Mouse (Mus musculus) adrenal gland, adult 8-10 months (tissue): ENCODE data around the gene Atp6v1g1. TPM values are rescaled to one million over a fixed set of nuclear protein-coding genes. Genes with fewer than 3 reads are reported as not detected.

Experiments
- DNase-seq: peaks from one replicate; pipeline ENCODE4 v3.0.0; 2022
- total RNA-seq, 4 experiments: library from RNA; stranded (reverse); gene quantifications; 2 replicates each; pipeline ENCODE4 v1.2.4; 2022

Gene Atp6v1g1
- total RNA-seq, 4 experiments from 2014 or later, result 191 to 202 (median 194) TPM

GRCm38 (mm10) chr4:63582580-63582979 lies 38.0 kb downstream of the Atp6v1g1 start:
- no peak for DNase-seq

DNA sequence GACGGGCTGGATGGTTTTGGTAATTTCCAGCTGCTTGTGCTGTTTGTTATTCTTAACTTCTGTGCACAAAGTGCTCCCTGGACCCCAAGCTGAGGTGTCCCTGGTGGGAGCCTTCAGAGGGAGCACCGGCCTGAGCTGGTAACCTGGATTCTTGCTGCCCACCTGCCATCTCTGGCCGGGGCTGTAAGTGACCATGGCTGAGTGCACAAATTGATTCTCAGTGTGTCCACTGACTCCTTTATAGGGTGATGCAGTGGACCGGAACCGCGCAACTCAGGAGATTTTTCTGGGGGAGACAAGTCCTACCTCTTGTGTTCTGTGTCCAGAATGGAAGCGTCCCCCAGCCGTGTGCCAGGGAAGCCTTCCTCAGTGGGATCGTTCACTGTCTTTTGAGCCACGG lies 40.6 kb downstream of the Atp6v1g1 start:
- no peak for DNase-seq

GRCm38 (mm10) chr4:63586240-63586639 lies 41.7 kb downstream of the Atp6v1g1 start:
- DNase-seq, result no peak

GRCm38 (mm10) chr4:63589987-63590386 lies 45.4 kb downstream of the Atp6v1g1 start:
- no peak for DNase-seq

- no peak for DNase-seq
These were observed 46.0 kb downstream of the Atp6v1g1 start for GRCm38 (mm10) chr4:63590538-63590937.

DNA sequence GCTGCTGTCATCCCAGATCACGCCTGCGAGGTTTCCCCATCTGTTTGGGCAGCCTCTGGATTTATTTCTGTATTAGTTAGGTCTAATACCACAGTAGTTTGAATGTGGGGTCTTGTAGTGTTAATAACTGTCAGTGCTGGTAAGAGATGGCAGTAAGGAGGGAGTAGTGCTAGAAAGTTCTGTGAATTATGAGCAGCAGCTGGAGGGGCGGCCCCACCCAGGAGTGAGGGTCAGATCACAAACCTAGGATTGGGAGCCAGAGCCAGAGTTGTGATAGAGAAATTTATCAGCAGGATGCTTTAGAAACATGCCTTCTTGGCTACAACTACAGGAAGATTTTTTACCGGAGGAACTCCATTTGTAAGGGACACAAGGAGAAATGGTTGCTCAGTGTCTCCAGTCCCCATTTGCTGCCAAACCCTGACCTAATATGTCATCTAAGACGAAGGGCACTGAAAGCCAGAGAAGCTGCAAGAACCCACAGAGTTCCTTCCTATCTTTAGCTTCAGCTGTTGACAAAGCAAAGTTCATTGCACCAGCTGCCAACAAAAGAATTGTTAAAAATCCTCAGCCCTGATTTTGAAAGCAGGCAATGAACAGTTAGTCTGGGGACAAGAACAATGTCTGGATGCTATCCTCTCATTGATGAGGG lies 50.0 kb downstream of the Atp6v1g1 start:
- DNase-seq, result no peak

GRCm38 (mm10) chr4:63595259-63595658 lies 50.7 kb downstream of the Atp6v1g1 start:
- DNase-seq, result no peak

- DNase-seq, result no peak
These were observed 51.4 kb downstream of the Atp6v1g1 start for GRCm38 (mm10) chr4:63596010-63596409.

Other genes with a start within 250 kb of the Atp6v1g1 start
- 10 to 100 TPM; 18.5 to 49.4 (median 27.4) TPM for gene Orm1, start 200.2 kb upstream of the Atp6v1g1 start, total RNA-seq
- gene Orm3, start 188.6 kb upstream of the Atp6v1g1 start, total RNA-seq, result 10 to 100 TPM in 1 of 4 experiments, 1 to 10 TPM in 3; 6.4 to 14.0 (median 8.7) TPM
- gene Orm2, start 182.3 kb upstream of the Atp6v1g1 start, total RNA-seq, result 1 to 10 TPM in 3 of 4 experiments, under 1 TPM in 1; 0.74 to 4.3 (median 2.8) TPM
- gene Akna, start 141.4 kb upstream of the Atp6v1g1 start, total RNA-seq, result 1 to 10 TPM; 4.4 to 9.9 (median 7.0) TPM
- gene Whrn, start 48.8 kb upstream of the Atp6v1g1 start, total RNA-seq, result 10 to 100 TPM; 56.7 to 95.9 (median 78.5) TPM
- 10 to 100 TPM; 13.1 to 15.1 (median 14.0) TPM for gene Tmem268, start 14.0 kb downstream of the Atp6v1g1 start, total RNA-seq
- gene Gm11213, start 60.5 kb downstream of the Atp6v1g1 start, total RNA-seq, result not detected
- gene Tex48, start 77.7 kb downstream of the Atp6v1g1 start, total RNA-seq, result not detected
- gene Gm11214, start 118.6 kb downstream of the Atp6v1g1 start, total RNA-seq, result not detected
- under 1 TPM; 0.34 to 0.83 (median 0.36) TPM for gene Tnfsf15, start 200.3 kb downstream of the Atp6v1g1 start, total RNA-seq